Mouse (Mus musculus) megakaryocyte progenitor cell, adult 5-6 weeks (primary cell): ENCODE data around the gene Mmel1. TPM values are rescaled to one million over a fixed set of nuclear protein-coding genes. Genes with fewer than 3 reads are reported as not detected.
A peak's percentile ranks its signal among the peaks of the same experiment; 100 is the strongest.

Experiments
- ATAC-seq: replicated peaks from 2 replicates; pipeline ENCODE4 v1.8.0; 2016; ENCODE audit warnings: mild to moderate bottlenecking, moderate TSS enrichment, inconsistent platforms; ENCODE audit not compliant: poor library complexity
- total RNA-seq, 2 experiments: library from RNA; stranded (forward) in 1 of 2; stranded (reverse) in 1 of 2; fragments of 157-497, 149-512 nt in 1 of 2; fragments of 200-1000 nt in 1 of 2; gene quantifications; 2 replicates each; pipeline versions ENCODE4 v1.2.3 to v1.2.4; 2015 to 2017

Gene Mmel1
- total RNA-seq, 2 experiments from 2014 or later = not detected

GRCm38 (mm10) chr4:154934800-154935199, 65.4 kb downstream of the Mmel1 start:
- ATAC-seq = peak; percentile 35

- ATAC-seq = peak; percentile 45
Observed at GRCm38 (mm10) chr4:154935788-154936187, 66.4 kb downstream of the Mmel1 start.

- ATAC-seq = no peak
Observed at GRCm38 (mm10) chr4:154936542-154937255, 67.3 kb downstream of the Mmel1 start.

- peak; percentile 85 for ATAC-seq
Observed at GRCm38 (mm10) chr4:154937746-154938145, 68.4 kb downstream of the Mmel1 start.

- ATAC-seq = no peak
Observed at GRCm38 (mm10) chr4:154940156-154940555, 70.8 kb downstream of the Mmel1 start.

GRCm38 (mm10) chr4:154941831-154942230, 72.4 kb downstream of the Mmel1 start:
- ATAC-seq = no peak

- ATAC-seq = no peak
Observed at GRCm38 (mm10) chr4:154942632-154943322, 73.4 kb downstream of the Mmel1 start.

- no peak for ATAC-seq
Observed at GRCm38 (mm10) chr4:154943323-154944039, 74.1 kb downstream of the Mmel1 start.

GRCm38 (mm10) chr4:154944121-154944590, 74.8 kb downstream of the Mmel1 start:
- peak; percentile 96 for ATAC-seq

Other genes with a start within 250 kb of the Mmel1 start
- gene Prdm16, start 232.7 kb upstream of the Mmel1 start, total RNA-seq (2015) = 0.79 and 2.1 TPM in 2 replicates
- 1.6 and 6.2 TPM in 2 replicates for gene Prdm16, start 232.7 kb upstream of the Mmel1 start, total RNA-seq (2017)
- not detected in 2 replicates for gene Actrt2, start 201.7 kb upstream of the Mmel1 start, total RNA-seq (2015)
- not detected in 2 replicates for gene Actrt2, start 201.7 kb upstream of the Mmel1 start, total RNA-seq (2017)
- gene Ttc34, start 32.1 kb upstream of the Mmel1 start, total RNA-seq (2015) = not detected in 2 replicates
- not detected in 2 replicates for gene Ttc34, start 32.1 kb upstream of the Mmel1 start, total RNA-seq (2017)
- gene Fam213b, start 29.6 kb downstream of the Mmel1 start, total RNA-seq (2015) = 5.0 and 5.6 TPM in 2 replicates
- gene Fam213b, start 29.6 kb downstream of the Mmel1 start, total RNA-seq (2017) = 1.8 and 5.6 TPM in 2 replicates
- 68.4 and 89.8 TPM in 2 replicates for gene Tnfrsf14, start 59.0 kb downstream of the Mmel1 start, total RNA-seq (2015)
- gene Tnfrsf14, start 59.0 kb downstream of the Mmel1 start, total RNA-seq (2017) = 58.3 and 68.2 TPM in 2 replicates
- 0.64 and 0.67 TPM in 2 replicates for gene Hes5, start 91.3 kb downstream of the Mmel1 start, total RNA-seq (2015)
- 0.24 and 4.5 TPM in 2 replicates for gene Hes5, start 91.3 kb downstream of the Mmel1 start, total RNA-seq (2017)
- gene Pank4, start 94.5 kb downstream of the Mmel1 start, total RNA-seq (2015) = 28.0 and 43.9 TPM in 2 replicates
- gene Pank4, start 94.5 kb downstream of the Mmel1 start, total RNA-seq (2017) = 24.6 and 24.8 TPM in 2 replicates
- not detected in 2 replicates for gene Plch2, start 187.2 kb downstream of the Mmel1 start, total RNA-seq (2015)
- not detected in 2 replicates for gene Plch2, start 187.2 kb downstream of the Mmel1 start, total RNA-seq (2017)
- 5.5 and 6.0 TPM in 2 replicates for gene Pex10, start 197.4 kb downstream of the Mmel1 start, total RNA-seq (2015)
- gene Pex10, start 197.4 kb downstream of the Mmel1 start, total RNA-seq (2017) = 13.8 and 18.8 TPM in 2 replicates
- 123 and 145 TPM in 2 replicates for gene Rer1, start 216.8 kb downstream of the Mmel1 start, total RNA-seq (2015)
- gene Rer1, start 216.8 kb downstream of the Mmel1 start, total RNA-seq (2017) = 118 and 126 TPM in 2 replicates
- 0.47 and 0.81 TPM in 2 replicates for gene Morn1, start 217.0 kb downstream of the Mmel1 start, total RNA-seq (2015)
- gene Morn1, start 217.0 kb downstream of the Mmel1 start, total RNA-seq (2017) = 1.7 and 3.6 TPM in 2 replicates